Mouse (Mus musculus) olfactory bulb, adult 2 months (tissue): ENCODE measurements around the gene Iba57.

Source experiments
- CTCF ChIP-seq: fragments of 200-500 bp; IDR thresholded peaks from 2 replicates; pipeline ENCODE4 v1.5.1; 2012; ENCODE audit warnings: low read depth, mild to moderate bottlenecking, low read length, moderate library complexity; ENCODE audit not compliant: insufficient read depth
- POLR2A ChIP-seq: fragments of 200-500 bp; IDR thresholded peaks from 2 replicates; pipeline ENCODE4 v1.6.1; 2012; ENCODE audit warnings: mild to moderate bottlenecking, low read depth, low read length, moderate library complexity; ENCODE audit not compliant: insufficient read depth

DNA sequence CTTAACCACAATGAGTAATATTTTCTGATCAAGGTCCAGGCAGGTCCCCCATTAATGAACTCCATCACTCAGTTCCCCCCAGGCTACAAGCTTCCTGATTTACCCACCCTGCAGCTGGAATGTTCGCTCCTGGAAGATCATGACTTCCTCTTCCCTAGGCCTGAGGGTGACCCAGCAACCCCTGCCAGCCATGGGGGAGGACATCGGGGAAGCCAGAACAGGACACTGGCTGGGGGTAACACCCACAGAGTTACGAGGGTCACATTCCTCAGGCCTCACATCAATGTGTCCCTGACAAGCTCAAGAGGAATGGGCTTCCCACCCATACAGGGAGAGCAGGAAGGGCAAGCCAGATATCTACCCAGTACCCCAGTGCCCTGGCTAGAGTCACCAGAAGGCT is 6.3 kb upstream of the Iba57 start:
- TF ChIP-seq CTCF, result no peak
- TF ChIP-seq POLR2A, result no peak
